Mouse (Mus musculus) forebrain, embryonic 12.5 days (tissue): ENCODE measurements around the gene Prdx3. TPM values are rescaled to one million over a fixed set of nuclear protein-coding genes. Genes with fewer than 3 reads are reported as not detected.

Experiments used
- ATAC-seq: fragments of 200-750 bp; cut with Nextera tagmentation; 2 replicates; pipeline ENCODE4 v1.8.0; 2017; ENCODE audit warnings: moderate TSS enrichment; ENCODE audit not compliant: low FRiP score
- H3K27ac ChIP-seq: fragments of 300-500 bp; sonication (generic); 2 replicates; pipeline ENCODE4 v1.5.1; 2016; ENCODE audit warnings: mild to moderate bottlenecking
- H3K27me3 ChIP-seq: fragments of 300-500 bp; sonication (generic); 2 replicates; pipeline ENCODE4 v1.6.1; 2016; ENCODE audit warnings: mild to moderate bottlenecking
- H3K36me3 ChIP-seq: fragments of 300-500 bp; sonication (generic); replicated peaks from 2 replicates; pipeline ENCODE4 v1.6.1; 2016; ENCODE audit warnings: mild to moderate bottlenecking
- H3K4me1 ChIP-seq: fragments of 300-500 bp; sonication (generic); 2 replicates; pipeline ENCODE4 v1.6.1; 2016
- H3K4me2 ChIP-seq: fragments of 300-500 bp; sonication (generic); 2 replicates; pipeline ENCODE4 v1.6.1; 2016; ENCODE audit warnings: mild to moderate bottlenecking, moderate library complexity
- H3K4me3 ChIP-seq: fragments of 300-500 bp; sonication (generic); replicated peaks from 2 replicates; pipeline ENCODE4 v1.5.1; 2016; ENCODE audit warnings: mild to moderate bottlenecking
- H3K9ac ChIP-seq: fragments of 300-500 bp; sonication (generic); 2 replicates; pipeline ENCODE4 v1.6.1; 2016; ENCODE audit warnings: mild to moderate bottlenecking
- H3K9me3 ChIP-seq: fragments of 300-500 bp; sonication (generic); 2 replicates; pipeline ENCODE4 v1.6.1; 2016
- WGBS: fragments of 180-500 bp; shearing (Covaris S2); methylation state at CpG from one replicate; pipeline ENCODE4 v1.1.7; 2016; 5-methylcytosine and 5-hydroxymethylcytosine counted together
- polyA plus RNA-seq: library from polyadenylated mRNA; unstranded; fragments of >200 nt; fragmentation: Nextera tagmentation; extraction: Ambion mirVana; gene quantifications from 2 replicates; pipeline ENCODE4 v1.2.1, GENCODE M21; 2016

Prdx3 gene
- polyA plus RNA-seq, 1 experiment from 2014 or later, result 88.9 TPM

DNA sequence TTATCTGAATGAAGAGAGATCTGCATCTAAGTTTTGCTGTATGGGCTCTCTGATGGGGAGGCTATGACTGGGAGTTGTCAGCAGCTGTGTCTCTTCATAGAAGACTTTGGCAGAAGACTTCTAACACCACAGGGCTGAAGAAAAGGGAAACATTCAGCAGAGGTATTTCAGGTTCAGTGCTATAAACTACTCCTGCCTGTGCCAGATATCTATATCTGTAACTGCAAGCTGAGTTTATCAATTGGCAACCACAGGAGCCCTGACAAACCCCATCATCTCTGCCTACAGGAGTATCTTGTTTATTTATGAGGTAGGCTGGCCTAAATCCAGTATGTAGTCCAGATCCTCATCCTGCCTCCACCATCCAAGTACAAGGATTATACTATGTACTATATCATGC lies 31.0 kb downstream of the Prdx3 start:
- H3K9me3 ChIP-seq, result no peaks in the 10 kb centered on the region
- H3K4me3 ChIP-seq, result no peak overlapping the region
- no peak for ATAC-seq
- H3K4me1 ChIP-seq, result no peaks in the 10 kb centered on the region
- no peak overlapping the region for H3K9ac ChIP-seq
- peaks cover 22% of the 10 kb centered on the region for H3K36me3 ChIP-seq
- no peak overlapping the region for H3K27ac ChIP-seq
- no peak overlapping the region for H3K4me2 ChIP-seq
- no peaks in the 10 kb centered on the region for H3K27me3 ChIP-seq

- no peak for ATAC-seq
- H3K36me3 ChIP-seq, result peaks cover 46% of the 10 kb centered on the region
- H3K9ac ChIP-seq, result no peak overlapping the region
- 58% methylated on average over 1 of the region's 1 CpGs for WGBS
- H3K4me1 ChIP-seq, result no peaks in the 10 kb centered on the region
- no peaks in the 10 kb centered on the region for H3K27me3 ChIP-seq
- H3K27ac ChIP-seq, result no peak overlapping the region
- H3K4me2 ChIP-seq, result no peak overlapping the region
- H3K9me3 ChIP-seq, result no peaks in the 10 kb centered on the region
- H3K4me3 ChIP-seq, result no peak overlapping the region
Observed at GRCm38 (mm10) chr19:60837747-60838146, 36.6 kb downstream of the Prdx3 start.

GRCm38 (mm10) chr19:60818677-60819076 lies 55.7 kb downstream of the Prdx3 start:
- no peak overlapping the region for H3K4me3 ChIP-seq
- no peak overlapping the region for H3K27ac ChIP-seq
- H3K27me3 ChIP-seq, result no peaks in the 10 kb centered on the region
- WGBS, result 88% methylated on average over 6 of the region's 6 CpGs
- H3K9ac ChIP-seq, result no peak overlapping the region
- no peak for ATAC-seq
- H3K36me3 ChIP-seq, result peaks cover 59% of the 10 kb centered on the region
- H3K4me2 ChIP-seq, result no peak overlapping the region
- H3K4me1 ChIP-seq, result no peaks in the 10 kb centered on the region
- no peaks in the 10 kb centered on the region for H3K9me3 ChIP-seq

Other genes starting within 250 kb of the Prdx3 start
- gene Nanos1, start 118.6 kb downstream of the Prdx3 start, polyA plus RNA-seq, result 7.4 and 7.8 TPM in 2 replicates
- 136 and 137 TPM in 2 replicates for gene Eif3a, start 83.9 kb downstream of the Prdx3 start, polyA plus RNA-seq
- gene Fam45a, start 63.0 kb downstream of the Prdx3 start, polyA plus RNA-seq, result 35.5 and 39.4 TPM in 2 replicates
- 9.8 and 12.5 TPM in 2 replicates for gene Sfxn4, start 13.1 kb downstream of the Prdx3 start, polyA plus RNA-seq
- gene Grk5, start 15.2 kb upstream of the Prdx3 start, polyA plus RNA-seq, result 2.0 and 2.4 TPM in 2 replicates